Mouse (Mus musculus): Measurements from ENCODE around the gene Svs2.
"Not testable (repeated sequence)": the region's sequence is repeated elsewhere in the genome, so short reads cannot be mapped to it uniquely, and the experiment has no call there.

Gene Svs2

GRCm38 (mm10) chr2:164238366-164238765 is at the start of gene Svs2:
Gene Svs2 (minus strand): TSS chr2:164238466.
- DNase-seq (ENCODE audit: low spot score): no peak

GRCm38 (mm10) chr2:164278359-164278758 is 40.1 kb upstream of the Svs2 start, which contains the start of gene Svs4:
Gene Svs4 (minus strand): TSS chr2:164278459.
- no peak for DNase-seq (ENCODE audit: low spot score)

DNA sequence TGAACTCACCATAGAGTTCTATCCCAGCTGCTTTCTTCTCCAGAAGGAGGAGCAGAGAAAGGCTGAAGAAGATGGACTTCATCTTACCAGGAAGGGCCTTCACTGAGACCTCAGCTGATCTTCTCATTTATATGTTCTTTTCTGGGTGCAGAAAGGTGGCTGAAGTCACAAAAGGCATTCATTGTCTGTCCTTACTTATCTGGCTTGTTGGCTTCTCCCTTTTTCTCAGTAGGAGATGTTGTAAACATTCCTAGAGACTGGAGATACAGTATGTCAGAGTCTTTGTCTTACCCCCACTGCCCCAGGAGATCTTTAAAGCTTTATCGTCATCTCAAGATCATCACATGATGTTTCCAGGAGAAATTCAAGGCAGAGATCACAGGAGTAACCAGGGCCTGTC is 18.3 kb upstream of the Svs2 start, which contains the start of gene Svs3b:
Gene Svs3b (minus strand): TSS at position 101 of the 400 bp plus-strand sequence.
- DNase-seq (ENCODE audit: low spot score): not testable (repeated sequence)

- peak; percentile 27 for DNase-seq (ENCODE audit: low spot score)
These were observed 5.6 kb downstream of the Svs2 start for GRCm38 (mm10) chr2:164232671-164233070.

DNA sequence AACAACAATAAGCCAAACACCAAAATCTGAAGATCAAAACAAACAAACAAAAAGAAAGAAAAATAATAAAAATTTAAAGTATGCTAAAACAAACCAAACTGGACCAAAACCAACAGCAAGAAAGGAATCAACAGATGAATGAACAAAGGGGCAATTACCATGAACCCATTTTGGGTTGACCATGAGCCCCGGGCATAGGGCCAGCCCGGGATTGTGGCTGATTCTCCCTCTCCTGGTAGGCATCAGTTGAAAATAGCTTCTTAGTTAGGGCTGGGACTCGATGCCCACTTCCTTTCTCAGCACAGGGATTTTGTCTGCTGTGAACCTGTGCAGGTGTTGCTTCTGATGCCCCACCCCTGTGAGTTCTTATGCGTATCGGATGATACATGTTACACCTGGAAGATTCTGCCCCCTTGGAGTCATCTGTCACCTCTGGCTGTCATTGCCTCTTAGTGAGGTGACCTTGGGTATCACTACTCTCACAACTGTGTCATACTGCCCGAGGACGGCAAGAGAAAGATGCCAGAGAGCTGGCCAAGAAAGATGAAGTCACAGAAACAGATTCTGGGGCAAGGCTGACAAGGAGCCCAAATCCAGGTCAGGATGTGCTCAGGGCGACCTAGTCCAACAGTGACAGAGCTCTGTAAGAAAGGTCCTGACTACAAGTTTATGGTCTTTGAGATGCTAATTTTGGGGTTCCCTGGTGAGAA is 9.8 kb downstream of the Svs2 start:
- DNase-seq (ENCODE audit: low spot score): no peak

DNA sequence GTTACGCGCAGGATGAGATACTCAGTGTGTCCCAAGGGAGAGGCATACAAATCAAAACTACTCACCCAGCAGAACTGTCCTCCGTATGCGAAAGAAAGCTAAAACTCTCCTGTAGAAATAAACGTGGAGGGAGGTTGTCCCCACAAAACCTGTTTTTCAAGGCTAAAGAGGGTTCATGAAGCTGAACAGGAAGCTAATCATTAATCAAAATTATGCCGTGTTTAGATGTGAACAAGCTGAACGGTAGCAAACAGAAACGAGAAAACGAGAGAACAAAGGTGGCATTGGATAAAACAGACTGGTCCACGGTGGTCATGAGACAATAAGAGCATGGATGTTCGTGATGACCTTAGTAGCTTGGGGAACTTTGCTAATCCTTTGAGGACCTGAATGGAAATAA is 16.7 kb downstream of the Svs2 start, which contains the start of gene Wfdc15b:
Gene Wfdc15b (minus strand): TSS at position 139 of the 400 bp plus-strand sequence.
- no peak for DNase-seq (ENCODE audit: low spot score)

DNA sequence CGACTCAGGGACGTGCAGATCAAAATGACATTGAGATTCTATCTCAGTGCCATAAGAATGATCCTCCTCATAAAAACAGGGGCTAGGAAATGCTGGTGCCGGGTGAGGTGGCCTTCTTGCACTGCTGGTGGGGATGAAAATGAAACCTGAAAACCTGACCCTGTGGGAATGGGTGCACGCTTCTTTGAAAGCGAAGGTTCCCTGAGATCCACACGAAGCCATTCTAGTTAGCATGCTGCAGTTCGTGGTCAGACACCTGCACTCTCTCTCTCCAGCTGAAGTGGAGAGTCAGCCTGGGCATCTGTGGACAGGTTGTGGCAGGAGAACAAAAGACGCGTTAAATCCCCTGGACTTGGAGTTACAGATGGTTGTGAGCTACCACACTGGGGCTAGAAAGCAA is 19.0 kb downstream of the Svs2 start:
- DNase-seq (ENCODE audit: low spot score): no peak

DNA sequence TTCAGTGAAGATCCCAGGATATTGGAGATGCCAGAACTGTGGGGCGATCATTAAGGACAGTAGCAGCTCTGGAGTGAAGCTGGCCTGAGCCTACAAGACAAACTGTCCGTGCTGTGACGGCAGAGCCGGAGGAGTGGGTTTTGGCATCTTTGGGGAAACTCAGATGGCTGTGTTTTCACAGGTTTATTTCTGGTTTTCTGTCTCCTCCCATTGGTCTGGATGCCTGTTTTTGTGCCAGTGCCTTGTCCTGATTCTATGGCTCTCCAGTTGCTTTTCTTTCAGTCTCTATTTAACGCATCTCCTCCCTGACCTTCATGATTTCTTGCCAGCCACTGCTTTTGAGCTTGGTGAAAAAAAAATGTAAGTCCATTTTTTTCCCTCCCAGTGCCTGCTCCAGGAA is 25.6 kb downstream of the Svs2 start:
- DNase-seq (ENCODE audit: low spot score): no peak

DNA sequence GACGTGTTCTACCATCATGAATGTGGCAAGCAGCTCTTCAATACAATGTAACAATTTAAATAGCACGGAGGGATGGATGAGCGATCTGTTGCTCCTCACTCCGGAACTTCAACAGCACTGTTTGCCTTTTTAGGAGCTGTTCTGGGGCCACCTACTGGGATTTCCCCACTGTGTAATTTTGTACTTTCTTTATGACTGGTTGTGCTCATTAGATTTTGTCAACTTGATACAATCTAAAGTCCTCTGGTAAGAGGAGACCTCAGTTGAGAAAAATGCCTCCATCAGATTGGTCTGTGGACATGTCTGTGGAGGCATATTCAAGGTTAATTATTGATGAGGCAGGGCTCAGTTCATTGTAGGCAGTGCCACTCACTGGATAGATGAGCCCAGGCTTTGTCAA is 27.4 kb downstream of the Svs2 start:
- no peak for DNase-seq (ENCODE audit: low spot score)

DNA sequence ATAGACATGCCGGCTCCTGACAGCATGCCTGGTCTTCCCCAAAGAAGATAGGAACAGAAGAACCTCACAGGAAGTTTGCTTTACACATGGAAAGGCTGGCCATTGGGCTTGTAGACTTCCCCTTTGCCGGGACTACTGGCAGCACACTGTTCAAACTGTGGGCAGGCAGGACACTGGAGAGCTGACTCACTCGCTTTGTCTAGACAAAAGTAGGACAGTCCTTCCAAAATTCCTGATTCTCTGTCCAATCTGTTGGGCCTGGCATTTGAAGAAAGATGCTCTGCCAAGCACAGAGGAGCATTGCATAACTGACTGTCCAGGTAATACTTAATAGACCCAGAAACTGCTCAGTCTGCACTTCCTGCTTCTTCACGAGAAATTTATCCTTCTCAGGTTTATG is 31.6 kb downstream of the Svs2 start:
- DNase-seq (ENCODE audit: low spot score): no peak

- not testable (repeated sequence) for DNase-seq (ENCODE audit: low spot score)
These were observed 32.3 kb downstream of the Svs2 start for GRCm38 (mm10) chr2:164206011-164206410.

DNA sequence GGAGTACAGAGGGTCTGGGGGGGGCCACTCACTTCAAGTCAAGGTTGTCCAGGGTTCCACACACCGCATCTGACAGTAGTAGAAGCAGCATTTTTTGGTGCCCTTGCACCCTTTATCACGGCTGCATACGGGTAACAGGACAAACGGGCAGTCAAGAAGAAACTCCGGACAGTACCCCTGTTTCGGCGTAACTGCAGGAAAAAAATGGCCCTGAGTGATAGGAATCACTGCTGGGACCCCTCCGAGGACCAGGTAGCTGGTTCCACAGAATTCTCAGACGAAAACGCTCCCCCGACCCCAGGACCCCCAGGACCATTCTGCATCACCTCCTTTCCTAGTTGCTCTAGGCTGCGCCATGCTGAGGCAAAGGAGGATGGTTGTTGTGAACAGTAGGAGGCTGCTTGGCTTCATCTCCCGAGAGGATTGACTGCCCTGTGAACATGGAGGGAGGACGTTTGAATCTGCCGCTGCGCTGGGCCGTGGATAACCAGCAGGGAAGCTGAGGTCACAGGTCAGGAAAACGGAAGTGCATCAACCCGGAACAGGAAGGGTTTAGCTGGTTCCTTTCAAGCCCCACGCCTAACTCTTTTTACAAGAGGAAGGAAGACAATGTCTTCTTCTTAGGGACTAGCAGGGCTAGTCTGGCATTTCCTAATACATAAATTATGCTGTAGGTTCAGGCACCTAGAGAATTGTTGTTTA is 38.5 kb downstream of the Svs2 start, which contains the start of gene Wfdc15a:
Gene Wfdc15a (minus strand): TSS at position 505 of the 702 bp plus-strand sequence.
- DNase-seq (ENCODE audit: low spot score): no peak

DNA sequence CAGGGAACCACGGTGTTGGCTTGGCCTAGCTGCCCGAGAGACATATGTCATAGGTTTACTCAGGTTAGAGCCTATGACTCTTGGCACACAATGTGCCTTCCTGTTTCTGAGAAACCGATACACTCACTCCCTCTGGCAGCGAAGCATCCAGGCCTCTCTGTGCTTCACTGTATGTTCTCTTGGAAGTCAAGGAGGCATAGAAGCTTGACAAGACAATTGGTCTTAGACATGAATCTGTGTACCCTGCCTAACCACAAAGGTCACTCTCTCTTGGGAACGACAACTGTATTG is 41.6 kb downstream of the Svs2 start:
- no peak for DNase-seq (ENCODE audit: low spot score)

- DNase-seq (ENCODE audit: low spot score): no peak
These were observed 42.1 kb downstream of the Svs2 start for GRCm38 (mm10) chr2:164195971-164196699.

DNA sequence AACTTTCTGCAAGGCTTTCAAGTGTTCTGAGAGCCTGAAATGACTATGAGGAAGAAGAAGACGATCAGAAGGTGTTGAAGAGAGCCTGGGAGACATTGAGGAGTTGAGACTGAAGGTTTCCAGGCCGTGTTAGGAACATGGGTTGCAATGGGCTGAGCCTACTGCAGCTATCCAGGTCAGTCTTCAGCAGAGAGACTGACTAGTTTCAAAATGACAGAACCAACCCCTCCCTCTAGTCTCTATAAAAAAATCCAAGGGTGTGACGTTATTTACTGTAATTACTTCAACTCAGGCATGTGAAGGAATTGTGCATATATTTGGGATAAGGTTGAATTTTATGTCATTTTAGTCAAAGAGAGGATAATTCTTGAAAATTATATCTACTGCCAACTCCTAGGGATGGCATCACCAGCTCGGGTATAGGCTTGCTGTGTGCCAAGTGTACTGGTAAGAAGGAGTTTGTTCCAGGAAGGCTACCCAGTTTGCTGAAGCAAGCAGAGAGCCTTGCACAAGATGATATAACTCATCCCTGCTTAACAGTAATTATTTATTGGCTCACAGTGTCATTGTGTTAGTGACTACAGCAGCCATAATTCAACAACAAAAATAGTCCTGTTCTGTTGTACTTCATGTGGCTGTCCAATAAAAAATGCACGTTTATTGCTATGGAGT is 43.2 kb downstream of the Svs2 start:
- DNase-seq (ENCODE audit: low spot score): no peak

GRCm38 (mm10) chr2:164192279-164192678 is 46.0 kb downstream of the Svs2 start:
- DNase-seq (ENCODE audit: low spot score): no peak

DNA sequence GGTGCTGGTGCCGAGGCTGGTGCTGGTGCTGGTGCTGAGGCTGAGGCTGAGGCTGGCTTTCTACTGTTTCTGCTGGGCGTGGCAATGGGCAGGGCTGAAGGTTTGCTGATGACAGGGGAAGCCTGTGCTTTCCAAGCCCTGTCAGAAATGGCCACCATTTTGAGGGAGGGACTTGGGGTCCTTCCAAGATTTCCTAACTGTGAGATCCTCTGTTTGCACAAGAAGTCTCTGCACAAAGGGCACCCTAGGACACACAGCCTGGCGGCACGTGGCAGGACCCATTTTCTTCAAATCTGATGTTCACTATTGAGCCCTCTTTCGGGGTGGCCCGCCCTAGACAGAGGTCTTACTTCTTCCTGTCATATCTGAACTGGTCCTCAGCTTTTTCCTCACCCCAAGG is 47.7 kb downstream of the Svs2 start, which contains the start of gene Wfdc12:
Gene Wfdc12 (minus strand): TSS at position 33 of the 400 bp plus-strand sequence.
- no peak for DNase-seq (ENCODE audit: low spot score)

DNA sequence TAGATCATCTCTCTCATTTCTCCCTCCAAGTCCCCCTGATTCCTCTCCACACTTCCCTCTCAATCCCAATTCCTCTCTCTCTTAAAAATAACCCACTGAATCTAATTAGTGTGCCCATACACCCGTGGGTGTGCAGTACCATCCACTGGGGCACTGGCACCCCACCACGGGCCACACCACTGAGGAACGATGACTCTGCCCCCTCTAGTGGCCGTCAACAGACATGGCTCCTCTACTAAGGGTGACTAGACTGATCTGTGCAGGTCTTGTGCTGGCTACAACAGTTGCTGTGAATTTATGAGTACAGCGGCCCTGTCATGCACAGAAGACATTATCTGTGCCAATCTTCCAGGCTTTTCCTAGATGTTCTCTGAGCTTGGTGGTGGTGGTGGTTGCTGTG is 49.5 kb downstream of the Svs2 start:
- DNase-seq (ENCODE audit: low spot score): no peak

Data from yolk sac, embryonic 10.5 days (tissue).